Mouse (Mus musculus): ENCODE measurements around the gene Cenpa. TPM values are rescaled to one million over a fixed set of nuclear protein-coding genes. Genes with fewer than 3 reads are reported as not detected.
A peak's percentile ranks its signal among the peaks of the same experiment; 100 is the strongest.

Cenpa gene
- polyA plus RNA-seq, 1 experiment from 2014 or later: 22.6 TPM

DNA sequence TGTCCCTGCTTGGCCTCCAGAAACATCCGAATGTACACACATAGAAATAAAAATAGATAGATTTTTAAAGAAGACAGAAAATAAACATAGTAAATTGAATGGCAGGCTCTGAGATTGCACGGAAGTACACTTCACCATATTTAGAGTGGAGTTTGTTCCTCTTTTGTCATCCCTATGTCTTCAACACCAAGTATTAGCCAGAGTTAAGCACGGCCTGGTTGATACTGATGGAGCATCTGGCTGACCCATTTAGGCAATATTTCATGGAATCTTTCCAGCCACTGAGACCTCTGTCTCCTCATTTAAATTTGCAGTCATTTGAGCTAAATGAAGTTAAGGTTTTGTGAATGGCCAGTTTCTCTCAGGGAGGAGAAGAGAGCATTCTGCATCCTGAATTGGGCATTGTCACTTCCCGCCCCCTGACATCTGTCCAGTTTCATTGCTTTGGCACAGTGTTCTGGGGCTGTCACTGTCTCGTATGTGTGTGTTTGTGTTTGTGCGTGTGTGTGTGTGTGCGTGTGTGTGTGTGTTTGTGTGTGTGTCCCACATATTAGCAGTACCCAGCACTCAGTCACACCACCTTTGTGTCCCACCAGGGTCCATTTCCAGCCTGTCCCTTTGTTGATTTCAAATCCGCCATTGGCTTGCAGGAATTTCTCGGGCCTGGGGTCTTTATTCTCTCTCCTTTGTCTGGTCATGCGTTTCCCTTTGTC lies 51.6 kb downstream of the Cenpa start:
- peak overlapping the region; percentile 34 for H3K4me2 ChIP-seq (ENCODE audit: low read length)
- peak overlapping the region; percentile 47; the same call in 1 of the 2 replicates for H3K27ac ChIP-seq (ENCODE audit: low read length)
- no peak for ATAC-seq
- 29% methylated on average over 10 of the region's 10 CpGs for WGBS
- H3K27me3 ChIP-seq (ENCODE audit: control insufficient read depth, insufficient read depth, low read depth, low read length): no peaks in the 10 kb centered on the region
- H3K9me3 ChIP-seq (replicated peaks; ENCODE audit: control insufficient read depth, low read length, poor library complexity, severe bottlenecking): no peaks in the 10 kb centered on the region
- no peak overlapping the region for H3K4me3 ChIP-seq (ENCODE audit: low read depth, low read length)
- peaks cover 34% of the 10 kb centered on the region for H3K4me1 ChIP-seq (ENCODE audit: control insufficient read depth, insufficient read depth, low read length)
- peaks cover 2% of the 10 kb centered on the region; the same call in 1 of the 2 replicates for H3K36me3 ChIP-seq (ENCODE audit: control insufficient read depth, insufficient read depth, low read length)
- peak overlapping the region; percentile 26; the same call in 1 of the 2 replicates for H3K9ac ChIP-seq (ENCODE audit: low read depth, low read length)

DNA sequence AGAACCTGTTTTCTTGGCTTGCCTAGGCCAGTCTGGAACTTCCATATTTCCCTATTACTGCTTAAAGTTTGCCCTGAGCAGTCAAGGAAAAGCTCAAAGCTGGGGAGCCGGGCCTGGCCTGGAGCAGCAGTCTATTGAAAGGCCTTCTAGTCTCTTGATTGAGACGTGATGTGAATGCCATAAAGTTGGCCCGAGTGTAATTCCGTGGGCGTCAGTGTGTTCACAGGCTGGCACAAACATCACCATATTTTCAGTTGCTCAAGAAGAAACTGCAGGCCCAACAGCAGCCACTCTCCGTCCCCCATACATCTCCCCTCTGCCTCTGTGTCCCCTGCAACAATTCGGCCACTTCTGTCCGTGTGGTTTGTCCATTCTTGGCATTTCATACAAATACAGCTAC lies 55.4 kb downstream of the Cenpa start:
- WGBS: 83% methylated on average over 8 of the region's 8 CpGs
- Histone ChIP-seq H3K9me3 (replicated peaks; ENCODE audit: control insufficient read depth, low read length, poor library complexity, severe bottlenecking) (no peaks in the 10 kb centered on the region), H3K36me3 (ENCODE audit: control insufficient read depth, insufficient read depth, low read length) (peaks cover 6% of the 10 kb centered on the region), H3K27ac (ENCODE audit: low read length) (no peak overlapping the region), H3K4me3 (ENCODE audit: low read depth, low read length) (no peak overlapping the region), H3K9ac (ENCODE audit: low read depth, low read length) (no peak overlapping the region), H3K4me2 (ENCODE audit: low read length) (no peak overlapping the region), H3K4me1 (ENCODE audit: control insufficient read depth, insufficient read depth, low read length) (peaks cover 16% of the 10 kb centered on the region), H3K27me3 (ENCODE audit: control insufficient read depth, insufficient read depth, low read depth, low read length) (no peaks in the 10 kb centered on the region)
- ATAC-seq: no peak

Small RNA genes within 50 kb of the gene (microRNA-seq; reads per million reads assigned to microRNA genes)
- gene Mir5625: not detected

Other genes with a start within 250 kb of the Cenpa start
- gene Otof, start 204.8 kb upstream of the Cenpa start, polyA plus RNA-seq (2015; fragmentation: Nextera tagmentation; extraction: Ambion mirVana): 4.0 and 5.5 TPM in 2 replicates
- gene 1700001C02Rik, start 200.7 kb upstream of the Cenpa start, polyA plus RNA-seq (2015; fragmentation: Nextera tagmentation; extraction: Ambion mirVana): 0.71 and 2.1 TPM in 2 replicates
- not detected in 2 replicates for gene Cib4, start 120.9 kb upstream of the Cenpa start, polyA plus RNA-seq (2015; fragmentation: Nextera tagmentation; extraction: Ambion mirVana)
- gene Kcnk3, start 78.6 kb upstream of the Cenpa start, polyA plus RNA-seq (2015; fragmentation: Nextera tagmentation; extraction: Ambion mirVana): 6.1 and 6.6 TPM in 2 replicates
- gene Slc35f6, start 18.8 kb upstream of the Cenpa start, polyA plus RNA-seq (2015; fragmentation: Nextera tagmentation; extraction: Ambion mirVana): 32.3 and 33.0 TPM in 2 replicates
- 284 and 306 TPM in 2 replicates for gene Dpysl5, start 44.8 kb downstream of the Cenpa start, polyA plus RNA-seq (2015; fragmentation: Nextera tagmentation; extraction: Ambion mirVana)
- 162 and 172 TPM in 2 replicates for gene Mapre3, start 147.9 kb downstream of the Cenpa start, polyA plus RNA-seq (2015; fragmentation: Nextera tagmentation; extraction: Ambion mirVana)
- gene Tmem214, start 201.2 kb downstream of the Cenpa start, polyA plus RNA-seq (2015; fragmentation: Nextera tagmentation; extraction: Ambion mirVana): 67.5 and 69.7 TPM in 2 replicates
- gene Agbl5, start 221.9 kb downstream of the Cenpa start, polyA plus RNA-seq (2015; fragmentation: Nextera tagmentation; extraction: Ambion mirVana): 24.1 and 24.5 TPM in 2 replicates
- 202 and 215 TPM in 2 replicates for gene Ost4, start 241.0 kb downstream of the Cenpa start, polyA plus RNA-seq (2015; fragmentation: Nextera tagmentation; extraction: Ambion mirVana)
- 11.7 and 12.3 TPM in 2 replicates for gene Emilin1, start 246.6 kb downstream of the Cenpa start, polyA plus RNA-seq (2015; fragmentation: Nextera tagmentation; extraction: Ambion mirVana)